Mouse (Mus musculus) E14TG2a.4 (cell line): Measurements from ENCODE around the gene Irf7.

ENCODE experiments used
- H3K27me3 ChIP-seq: 2 replicates; pipeline ENCODE4 v1.6.1; 2014; ENCODE audit warnings: low read length, control low read depth; ENCODE audit not compliant: insufficient read depth
- H3K36me3 ChIP-seq: 2 replicates; pipeline ENCODE4 v1.6.1; 2014; ENCODE audit warnings: low read length, control low read depth; ENCODE audit not compliant: insufficient read depth
- H3K4me1 ChIP-seq: replicated peaks from 2 replicates; pipeline ENCODE4 v1.6.1; 2014; ENCODE audit warnings: low read depth, low read length, control low read depth
- H3K4me3 ChIP-seq: replicated peaks from 2 replicates; pipeline ENCODE4 v1.5.1; 2014; ENCODE audit warnings: mild to moderate bottlenecking, low read length
- H3K9me3 ChIP-seq: 2 replicates; pipeline ENCODE4 v1.6.1; 2014; ENCODE audit warnings: low read length, control low read depth
- CTCF ChIP-seq: conservative IDR thresholded peaks from 2 replicates; pipeline ENCODE4 v1.5.1; 2014; ENCODE audit warnings: low read length
- NANOG ChIP-seq: IDR thresholded peaks from 2 replicates; pipeline ENCODE4 v1.6.1; 2014; ENCODE audit warnings: borderline replicate concordance, low read length, mixed read lengths
- POU5F1 ChIP-seq: IDR thresholded peaks from 2 replicates; pipeline ENCODE4 v1.6.1; 2014; ENCODE audit warnings: low read length, borderline replicate concordance

Gene Irf7

GRCm38 (mm10) chr7:141265739-141266561 lies at the start of gene Irf7:
Irf7 (minus strand) TSS chr7:141266481.
- Histone ChIP-seq H3K27me3 (peaks cover 25% of the 10 kb centered on the region), H3K4me3 (peak within 1 kb of the TSS; percentile 43; the same call in 1 of the 2 replicates), H3K4me1 (peaks cover 58% of the 10 kb centered on the region), H3K9me3 (no peaks in the 10 kb centered on the region), H3K36me3 (peaks cover 43% of the 10 kb centered on the region)
- TF ChIP-seq NANOG: no peak
- no peak for TF ChIP-seq CTCF
- no peak for TF ChIP-seq POU5F1

DNA sequence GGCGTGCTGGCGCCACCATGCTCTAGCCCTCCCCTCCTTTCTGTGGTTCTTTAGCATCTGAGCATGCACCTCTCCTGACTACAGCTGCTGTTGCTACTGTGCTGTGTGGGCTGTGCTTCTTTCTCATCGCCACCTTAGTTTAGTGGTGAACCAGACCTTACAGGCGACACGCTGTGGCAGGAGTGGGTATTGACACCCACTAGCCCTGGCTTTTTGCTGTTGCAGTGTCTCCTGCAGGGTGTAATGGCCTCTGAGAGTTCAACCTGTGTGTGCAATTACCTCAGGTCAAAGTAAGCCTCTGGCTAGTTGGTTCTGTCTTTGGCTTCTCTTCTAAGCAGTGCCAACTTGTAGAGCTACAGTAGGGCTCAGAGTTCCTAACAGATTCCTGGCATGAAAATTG lies 49.7 kb upstream of the Irf7 start:
- Histone ChIP-seq H3K36me3 (peaks cover 100% of the 10 kb centered on the region), H3K27me3 (no peaks in the 10 kb centered on the region), H3K4me3 (no peak overlapping the region), H3K9me3 (no peaks in the 10 kb centered on the region), H3K4me1 (peaks cover 7% of the 10 kb centered on the region)
- TF ChIP-seq NANOG (no peak), CTCF (peak; percentile 57), POU5F1 (no peak)

GRCm38 (mm10) chr7:141315076-141315475 lies 48.8 kb upstream of the Irf7 start:
- TF ChIP-seq CTCF (no peak), POU5F1 (no peak), NANOG (no peak)
- Histone ChIP-seq H3K4me3 (no peak overlapping the region), H3K9me3 (no peaks in the 10 kb centered on the region), H3K4me1 (peaks cover 7% of the 10 kb centered on the region), H3K36me3 (peaks cover 100% of the 10 kb centered on the region), H3K27me3 (no peaks in the 10 kb centered on the region)

DNA sequence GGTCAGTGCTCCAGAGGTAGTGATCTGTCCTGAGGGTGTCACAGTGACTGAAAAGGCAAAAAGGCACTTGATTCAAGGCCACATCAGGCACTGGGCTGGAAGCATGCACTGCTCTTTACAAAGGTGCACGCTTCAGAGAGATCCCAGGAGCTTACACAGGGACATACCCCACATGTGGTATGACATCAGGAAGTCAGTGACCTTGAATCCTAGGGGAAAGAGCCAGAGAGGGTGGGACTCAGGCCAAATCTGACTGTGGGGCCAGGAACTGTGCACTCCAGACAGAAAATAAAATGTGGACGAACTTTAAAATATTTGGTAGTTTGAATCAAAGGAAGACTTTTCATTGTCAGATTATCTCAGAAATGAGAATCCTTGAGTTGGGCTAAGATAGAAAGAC lies 48.1 kb upstream of the Irf7 start:
- no peak overlapping the region for H3K4me3 ChIP-seq
- peaks cover 1% of the 10 kb centered on the region for H3K4me1 ChIP-seq
- H3K36me3 ChIP-seq: peaks cover 100% of the 10 kb centered on the region
- H3K9me3 ChIP-seq: no peaks in the 10 kb centered on the region
- TF ChIP-seq NANOG (no peak), CTCF (no peak), POU5F1 (no peak)
- H3K27me3 ChIP-seq: no peaks in the 10 kb centered on the region

DNA sequence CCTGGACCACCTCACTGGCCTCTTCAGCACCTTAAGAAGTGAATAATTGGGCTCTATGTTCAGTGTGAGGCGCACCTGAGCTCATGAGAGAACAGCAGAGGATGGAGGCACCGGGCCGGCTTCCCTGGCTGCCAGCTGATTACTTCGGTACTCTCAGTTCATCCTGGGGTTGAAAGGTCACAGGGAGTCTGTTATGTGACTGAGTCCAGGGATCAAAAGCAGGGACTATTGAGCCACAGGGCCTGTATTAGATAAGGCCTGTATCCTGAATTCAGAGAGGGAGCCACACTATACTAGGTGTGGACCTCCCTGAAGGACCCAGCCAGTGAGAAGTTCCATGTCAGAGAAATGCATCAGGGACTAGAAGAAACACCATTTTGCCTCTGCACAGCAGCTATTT lies 38.3 kb upstream of the Irf7 start:
- no peaks in the 10 kb centered on the region for H3K4me1 ChIP-seq
- H3K36me3 ChIP-seq: peaks cover 100% of the 10 kb centered on the region
- TF ChIP-seq NANOG (no peak), CTCF (no peak), POU5F1 (no peak)
- H3K9me3 ChIP-seq: no peaks in the 10 kb centered on the region
- no peaks in the 10 kb centered on the region for H3K27me3 ChIP-seq
- H3K4me3 ChIP-seq: no peak overlapping the region

DNA sequence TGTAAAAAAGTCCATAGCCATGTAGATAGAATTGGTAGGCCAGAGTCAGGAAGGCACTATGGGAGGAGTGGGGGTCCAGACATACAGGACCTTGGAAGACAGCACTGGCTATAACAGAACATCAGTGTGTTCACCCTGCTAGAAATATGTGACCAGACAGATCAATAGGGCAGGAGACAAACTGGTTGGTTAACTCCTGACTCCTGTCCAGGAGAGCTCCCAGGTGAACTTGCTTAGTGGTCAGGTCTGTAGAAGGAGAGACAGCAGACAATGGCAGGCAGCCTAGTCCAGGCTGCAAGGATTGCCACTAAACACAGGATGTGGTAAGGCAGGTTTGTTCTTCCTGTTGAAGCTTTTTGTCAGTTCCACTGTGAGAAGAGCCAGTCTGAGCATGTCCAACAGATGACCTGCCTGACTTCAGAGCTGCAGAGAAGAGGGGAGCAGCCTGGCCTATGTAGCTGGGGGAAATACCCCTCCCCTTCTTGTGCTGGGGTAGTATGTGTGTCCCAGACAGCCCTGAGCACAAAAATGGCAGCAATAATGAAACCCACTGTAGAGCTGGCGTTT lies 36.5 kb upstream of the Irf7 start:
- Histone ChIP-seq H3K4me1 (no peaks in the 10 kb centered on the region), H3K27me3 (no peaks in the 10 kb centered on the region), H3K4me3 (no peak overlapping the region), H3K36me3 (peaks cover 97% of the 10 kb centered on the region), H3K9me3 (no peaks in the 10 kb centered on the region)
- no peak for TF ChIP-seq NANOG
- no peak for TF ChIP-seq CTCF
- TF ChIP-seq POU5F1: no peak

DNA sequence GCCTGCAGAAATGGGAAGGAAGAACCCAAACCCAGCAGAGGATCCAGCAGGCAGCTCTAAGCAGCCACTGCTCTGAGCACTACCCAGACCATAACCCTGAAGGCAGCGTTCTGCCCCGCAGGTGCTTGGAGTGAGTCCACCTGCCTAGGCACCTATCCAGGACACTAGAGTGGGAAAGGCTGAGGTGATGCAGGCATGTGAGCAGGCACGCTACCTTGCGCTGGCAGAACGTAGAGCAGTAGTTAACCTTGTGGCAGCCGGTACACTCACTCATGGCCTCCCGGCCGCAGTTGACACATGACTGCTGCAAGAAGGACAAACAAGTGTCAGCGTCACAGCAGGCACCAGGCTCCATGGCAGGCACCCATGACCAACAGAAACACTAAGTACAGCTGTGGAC lies 35.1 kb upstream of the Irf7 start:
- Histone ChIP-seq H3K36me3 (peaks cover 97% of the 10 kb centered on the region), H3K27me3 (no peaks in the 10 kb centered on the region), H3K9me3 (no peaks in the 10 kb centered on the region), H3K4me1 (no peaks in the 10 kb centered on the region), H3K4me3 (no peak overlapping the region)
- no peak for TF ChIP-seq CTCF
- TF ChIP-seq POU5F1: no peak
- no peak for TF ChIP-seq NANOG

- H3K4me1 ChIP-seq: peaks cover 11% of the 10 kb centered on the region
- no peaks in the 10 kb centered on the region for H3K9me3 ChIP-seq
- TF ChIP-seq NANOG: no peak
- no peak for TF ChIP-seq CTCF
- TF ChIP-seq POU5F1: no peak
- peaks cover 78% of the 10 kb centered on the region for H3K36me3 ChIP-seq
- no peak overlapping the region for H3K4me3 ChIP-seq
- H3K27me3 ChIP-seq: peaks cover 22% of the 10 kb centered on the region
Measured at GRCm38 (mm10) chr7:141299175-141299574, 32.9 kb upstream of the Irf7 start.
